Mouse (Mus musculus) left cerebral cortex, adult 18-20 months (tissue): ENCODE data around the gene Ppp1r3d. TPM values are rescaled to one million over a fixed set of nuclear protein-coding genes. Genes with fewer than 3 reads are reported as not detected.

Experiments
- DNase-seq, 2 experiments: peaks; one replicate each; pipeline ENCODE4 v3.0.0; 2021 to 2022; ENCODE audit warnings: low spot score in 2 of 2, mixed read lengths in 1 of 2
- total RNA-seq, 2 experiments: library from RNA; stranded (reverse); gene quantifications; 2 replicates each; pipeline ENCODE4 v1.2.3; 2021

Gene Ppp1r3d
- total RNA-seq, 2 experiments from 2014 or later, result 8.1 to 8.2 TPM

DNA sequence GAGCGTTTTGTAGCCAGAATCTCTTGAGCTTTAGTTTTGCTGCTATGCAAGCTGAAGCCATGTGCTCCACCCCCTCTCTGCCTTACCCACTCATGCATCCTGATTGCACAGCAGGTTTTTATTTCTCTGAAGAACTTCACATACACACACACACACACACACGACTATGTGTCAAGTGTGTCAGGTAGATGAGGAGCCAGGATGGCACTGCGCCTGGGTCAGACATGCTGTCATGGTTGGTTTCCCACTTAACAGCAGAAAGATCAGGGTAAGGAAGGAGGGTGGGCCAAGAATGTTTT is 827 bp upstream of the Ppp1r3d start:
- peak in 1 of 2 experiments; percentile 20 for DNase-seq

DNA sequence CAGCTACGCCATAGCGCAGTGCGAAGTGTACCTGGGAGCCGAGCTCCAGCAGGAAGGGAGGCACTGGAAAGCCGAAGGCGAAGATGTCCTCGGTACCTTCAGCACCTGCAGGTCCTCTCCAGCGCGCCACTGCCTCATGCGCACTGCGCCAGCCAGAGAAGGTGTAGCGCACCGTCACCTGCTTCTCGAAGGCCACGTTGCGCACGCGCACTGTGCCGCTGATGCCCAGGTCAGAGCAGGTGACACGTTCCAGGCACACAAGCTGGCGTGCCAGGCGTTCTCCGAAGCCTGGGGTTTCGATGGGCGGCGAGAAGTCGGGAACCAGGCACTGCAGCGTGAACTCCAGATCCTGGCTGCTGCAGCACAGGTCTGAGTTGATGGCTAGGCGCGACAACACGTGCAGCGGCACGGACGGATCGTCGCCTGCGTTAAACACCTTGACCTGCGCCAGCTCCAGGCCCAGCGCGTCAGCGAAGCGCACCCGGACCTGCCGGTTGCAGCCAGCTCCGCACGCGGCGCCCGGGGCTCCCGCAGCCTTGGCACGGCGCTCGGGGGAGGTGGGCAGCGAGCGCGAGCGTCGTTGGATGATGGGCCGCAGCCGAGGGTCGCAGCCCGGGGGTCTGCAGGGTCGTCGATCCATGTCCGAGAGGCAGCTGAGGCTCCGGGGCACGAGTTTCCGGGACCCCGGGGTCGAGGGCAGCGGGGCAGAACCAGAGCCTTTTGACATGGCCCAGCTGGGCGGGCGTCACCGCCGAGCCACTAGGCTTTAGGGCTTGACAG is 601 bp downstream of the Ppp1r3d start:
- peak; percentile 47 to 48 for DNase-seq

DNA sequence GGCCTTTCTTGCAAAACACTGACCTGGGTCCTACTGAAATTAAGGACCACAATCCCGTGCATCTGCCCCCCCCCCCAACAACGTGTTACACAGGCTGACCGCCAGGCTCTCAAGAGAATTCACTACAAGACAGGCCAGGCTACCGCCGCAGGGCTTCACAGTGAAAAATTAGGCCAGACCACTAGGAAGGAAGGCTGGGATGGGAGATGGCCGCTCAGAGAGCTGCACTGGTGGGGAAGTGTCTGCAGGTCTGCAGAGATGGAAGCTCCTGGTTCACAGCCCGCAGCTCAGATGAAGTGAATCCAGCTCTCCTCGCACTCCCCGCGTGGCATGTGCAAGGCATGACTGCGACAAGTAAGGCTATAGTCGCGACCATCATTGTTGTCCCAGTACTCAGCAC is 1.2 kb downstream of the Ppp1r3d start:
- DNase-seq, result no peak

DNA sequence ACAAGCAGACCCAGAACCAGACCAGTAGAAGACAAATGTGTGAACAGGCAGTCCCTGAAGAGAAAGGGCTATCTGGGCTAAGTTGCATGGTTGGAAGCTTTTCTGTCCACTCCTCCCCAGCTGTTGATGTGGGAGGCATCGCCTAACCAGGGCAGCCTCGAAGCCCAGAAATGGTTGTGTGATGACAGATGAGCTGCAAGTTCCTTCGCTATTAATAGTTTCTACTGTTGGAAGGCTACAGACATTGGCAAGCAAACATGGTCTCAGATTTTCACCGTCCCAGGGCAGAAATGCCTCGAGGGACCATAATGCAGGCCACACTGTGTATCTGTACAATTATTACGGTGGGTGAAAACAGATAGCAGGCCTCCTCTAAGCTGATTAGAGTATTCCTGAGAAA is 1.7 kb downstream of the Ppp1r3d start:
- DNase-seq, result peak; percentile 41 to 63

DNA sequence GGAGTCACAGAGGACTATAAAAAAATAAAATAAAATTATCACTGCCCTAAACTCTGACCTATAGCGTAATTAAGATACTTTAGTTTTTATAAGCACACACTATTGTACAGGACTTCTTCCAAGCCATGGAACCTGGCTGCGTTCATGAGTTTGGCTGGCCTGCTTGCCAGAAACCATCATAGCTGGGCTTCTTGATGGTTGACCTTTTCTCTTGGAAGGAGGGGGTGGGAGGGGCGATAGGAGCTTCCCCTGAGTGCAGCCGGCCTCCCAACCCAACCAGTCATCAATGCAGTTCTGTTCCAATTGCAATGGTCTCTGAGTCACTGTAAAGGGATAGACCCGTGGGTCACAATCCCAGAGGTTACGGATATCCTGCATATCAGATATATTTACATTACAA is 4.0 kb downstream of the Ppp1r3d start:
- no peak for DNase-seq

DNA sequence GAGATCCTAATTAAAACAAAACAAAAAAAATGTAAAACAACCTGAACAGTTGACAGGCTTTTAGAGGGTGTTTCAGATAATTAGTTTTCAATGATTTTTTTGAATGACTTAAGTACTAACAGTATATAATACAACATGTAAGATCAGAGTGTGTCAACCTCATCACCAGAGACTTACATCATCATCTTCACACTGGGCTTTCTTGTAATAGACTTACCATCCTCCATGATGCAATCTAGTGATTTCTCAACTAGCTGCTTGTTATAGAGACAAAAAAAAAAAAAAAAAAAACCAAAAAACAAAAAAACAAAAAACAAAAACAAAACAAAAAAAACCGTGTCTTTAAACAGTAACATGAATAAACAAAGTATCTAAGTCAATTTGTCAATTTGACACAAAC is 5.2 kb downstream of the Ppp1r3d start:
- no peak for DNase-seq

DNA sequence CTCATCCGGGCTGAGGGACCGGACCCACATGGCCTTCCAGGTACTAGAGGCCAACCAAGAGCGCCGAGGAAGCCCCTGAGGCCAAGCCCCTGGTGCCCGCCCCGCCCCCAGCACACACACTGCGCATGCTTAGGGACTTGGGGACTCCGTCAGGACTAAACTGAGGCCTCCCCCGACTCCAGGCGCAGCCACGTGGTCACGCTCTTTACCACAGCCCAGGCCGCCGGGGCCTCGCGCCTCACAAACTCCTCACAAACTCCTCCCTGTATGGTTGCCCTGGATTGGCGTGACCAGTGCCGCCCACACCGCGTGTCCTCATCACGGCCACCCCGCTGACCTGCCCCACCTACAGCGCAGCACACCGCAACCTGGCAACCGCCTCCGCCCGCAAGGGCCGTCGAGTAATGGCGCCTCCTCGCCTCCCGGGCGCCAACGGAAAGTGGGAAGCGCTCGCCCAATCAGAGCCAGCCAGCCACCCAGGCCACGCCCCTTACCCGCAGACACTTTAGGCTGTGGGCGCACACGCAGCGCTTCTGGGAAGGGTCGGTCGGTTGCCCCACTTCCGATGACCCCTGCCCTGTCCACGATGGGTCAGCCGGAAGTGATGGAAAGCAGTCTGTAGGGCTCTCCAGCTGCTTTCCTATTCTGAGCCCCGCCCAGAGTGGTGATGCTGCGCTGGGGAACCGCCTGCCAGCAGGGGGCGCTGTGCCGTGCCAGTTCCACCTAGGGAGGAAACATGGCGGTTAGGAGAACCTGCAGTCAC is 7.0 kb downstream of the Ppp1r3d start, which contains the start of gene Sycp2:
Gene Sycp2, minus strand, starts transcription at position 633 of the 763 bp plus-strand sequence.
- DNase-seq, result no peak

Other genes with a start within 250 kb of the Ppp1r3d start
- 1 to 10 TPM; 1.3 to 2.4 TPM for gene Sycp2, start 6.8 kb downstream of the Ppp1r3d start, total RNA-seq
- 10 to 100 TPM; 62.9 to 66.0 TPM for gene Fam217b, start 52 bp upstream of the Ppp1r3d start, total RNA-seq
- not detected for gene Cdh26, start 16.1 kb upstream of the Ppp1r3d start, total RNA-seq